Mouse (Mus musculus) MEL (cell line): Measurements from ENCODE around the gene Snx4. TPM values are rescaled to one million over a fixed set of nuclear protein-coding genes. Genes with fewer than 3 reads are reported as not detected.
A peak's percentile ranks its signal among the peaks of the same experiment; 100 is the strongest.

ENCODE experiments used
- DNase-seq: peaks from one replicate; pipeline ENCODE4 v3.0.0; 2011; ENCODE audit warnings: low read depth, low spot score
- H3K27ac ChIP-seq: 2 replicates; pipeline ENCODE4 v1.5.1; 2012; ENCODE audit warnings: low read depth, mild to moderate bottlenecking, control low read depth, low read length, moderate library complexity; ENCODE audit not compliant: control insufficient read depth
- H3K27me3 ChIP-seq, 2 experiments: fragments of 150-350 bp in 1 of 2; sonication (generic) in 1 of 2; 2 replicates each; pipeline ENCODE4 v1.6.1; 2012; ENCODE audit warnings: low read length in 2 of 2, mild to moderate bottlenecking in 2 of 2, improper control_type of control experiment in 1 of 2, moderate library complexity in 1 of 2; ENCODE audit not compliant: insufficient read depth in 2 of 2, control insufficient read depth in 1 of 2
- H3K36me3 ChIP-seq, 2 experiments: 2 replicates each; pipeline ENCODE4 v1.6.1; 2012 to 2014; ENCODE audit warnings: low read length in 2 of 2, improper control_type of control experiment in 1 of 2, inconsistent platforms in 1 of 2, mild to moderate bottlenecking in 1 of 2; ENCODE audit not compliant: insufficient read depth in 2 of 2, control insufficient read depth in 1 of 2
- H3K4me1 ChIP-seq, 2 experiments: fragments of 150-350 bp in 1 of 2; sonication (generic) in 1 of 2; 2 replicates each; pipeline ENCODE4 v1.6.1; 2012; ENCODE audit warnings: low read length in 2 of 2, improper control_type of control experiment in 1 of 2, mild to moderate bottlenecking in 1 of 2; ENCODE audit not compliant: insufficient read depth in 2 of 2, control insufficient read depth in 1 of 2
- H3K4me3 ChIP-seq, 2 experiments: fragments of 150-350 bp in 1 of 2; sonication (generic) in 1 of 2; 2 replicates each; pipeline ENCODE4 v1.5.1; 2012; ENCODE audit warnings: low read depth in 2 of 2, low read length in 2 of 2, mild to moderate bottlenecking in 2 of 2, moderate library complexity in 2 of 2, control low read depth in 1 of 2, improper control_type of control experiment in 1 of 2; ENCODE audit not compliant: control insufficient read depth in 1 of 2, insufficient read depth in 1 of 2
- H3K79me2 ChIP-seq: 2 replicates; pipeline ENCODE4 v1.6.1; 2012; ENCODE audit warnings: mild to moderate bottlenecking, low read length, moderate library complexity; ENCODE audit not compliant: control insufficient read depth, poor library complexity, insufficient read depth
- H3K9ac ChIP-seq: 2 replicates; pipeline ENCODE4 v1.6.1; 2012; ENCODE audit warnings: low read depth, mild to moderate bottlenecking, control low read depth, low read length, moderate library complexity; ENCODE audit not compliant: control insufficient read depth, poor library complexity, severe bottlenecking
- H3K9me3 ChIP-seq: fragments of 150-350 bp; sonication (generic); replicated peaks from 2 replicates; pipeline ENCODE4 v1.6.1; 2012; ENCODE audit warnings: mild to moderate bottlenecking, low read length, improper control_type of control experiment, moderate library complexity; ENCODE audit not compliant: insufficient read depth
- CHD1 ChIP-seq: IDR thresholded peaks from 2 replicates; pipeline ENCODE4 v1.6.1; 2012; ENCODE audit warnings: low read depth, mild to moderate bottlenecking, inconsistent platforms, low read length, improper control_type of control experiment
- EP300 ChIP-seq, 2 experiments: IDR thresholded peaks; 2 replicates each; pipeline ENCODE4 v1.6.1; 2011; ENCODE audit warnings: improper control_type of control experiment in 2 of 2, low read length in 2 of 2, low read depth in 1 of 2, mild to moderate bottlenecking in 1 of 2
- GATA1 ChIP-seq: IDR thresholded peaks from 2 replicates; pipeline ENCODE4 v1.6.1; 2011; ENCODE audit warnings: low read depth, low read length, improper control_type of control experiment
- HCFC1 ChIP-seq: IDR thresholded peaks from 2 replicates; pipeline ENCODE4 v1.6.1; 2012; ENCODE audit warnings: low read depth, mild to moderate bottlenecking, inconsistent platforms, low read length, improper control_type of control experiment, moderate library complexity
- JUND ChIP-seq: IDR thresholded peaks from 2 replicates; pipeline ENCODE4 v1.6.1; 2011; ENCODE audit warnings: low read depth, mild to moderate bottlenecking, improper control_type of control experiment, low read length
- KAT2A ChIP-seq: conservative IDR thresholded peaks from 2 replicates; pipeline ENCODE4 v1.6.1; 2012; ENCODE audit warnings: low read depth, low read length, improper control_type of control experiment, inconsistent platforms
- MAFK ChIP-seq: IDR thresholded peaks from 2 replicates; pipeline ENCODE4 v1.6.1; 2011; ENCODE audit warnings: low read depth, mild to moderate bottlenecking, low read length, improper control_type of control experiment, borderline replicate concordance
- MXI1 ChIP-seq: IDR thresholded peaks from 2 replicates; pipeline ENCODE4 v1.6.1; 2011; ENCODE audit warnings: mild to moderate bottlenecking, low read depth, low read length, improper control_type of control experiment
- MYB ChIP-seq: IDR thresholded peaks from 2 replicates; pipeline ENCODE4 v1.6.1; 2011; ENCODE audit warnings: mild to moderate bottlenecking, low read depth, low read length, improper control_type of control experiment
- MYC ChIP-seq: IDR thresholded peaks from 2 replicates; pipeline ENCODE4 v1.6.1; 2011; ENCODE audit warnings: low read depth, mild to moderate bottlenecking, low read length, improper control_type of control experiment, moderate library complexity
- NELFE ChIP-seq: IDR thresholded peaks from 2 replicates; pipeline ENCODE4 v1.6.1; 2011; ENCODE audit warnings: low read depth, low read length, improper control_type of control experiment
- NRF1 ChIP-seq: IDR thresholded peaks from 2 replicates; pipeline ENCODE4 v1.6.1; 2014; ENCODE audit warnings: low read depth, mild to moderate bottlenecking, inconsistent platforms, low read length, improper control_type of control experiment, moderate library complexity; ENCODE audit not compliant: poor library complexity, insufficient read depth, severe bottlenecking
- POLR2A ChIP-seq, 2 experiments: IDR thresholded peaks; 2 replicates each; pipeline ENCODE4 v1.6.1; 2011 to 2012; ENCODE audit warnings: low read length in 2 of 2, mild to moderate bottlenecking in 2 of 2, control low read depth in 1 of 2, improper control_type of control experiment in 1 of 2, low read depth in 1 of 2, moderate library complexity in 1 of 2; ENCODE audit not compliant: control insufficient read depth in 1 of 2, insufficient read depth in 1 of 2, poor library complexity in 1 of 2
- RAD21 ChIP-seq: IDR thresholded peaks from 2 replicates; pipeline ENCODE4 v1.6.1; 2011; ENCODE audit warnings: mild to moderate bottlenecking, low read depth, low read length, improper control_type of control experiment
- SIN3A ChIP-seq: IDR thresholded peaks from 2 replicates; pipeline ENCODE4 v1.6.1; 2012; ENCODE audit warnings: low read length, improper control_type of control experiment, inconsistent platforms
- TBP ChIP-seq: IDR thresholded peaks from 2 replicates; pipeline ENCODE4 v1.8.0; 2011; ENCODE audit warnings: low read depth, low read length, improper control_type of control experiment
- UBTF ChIP-seq: IDR thresholded peaks from 2 replicates; pipeline ENCODE4 v1.6.1; 2012; ENCODE audit warnings: low read depth, mild to moderate bottlenecking, inconsistent platforms, low read length, improper control_type of control experiment, moderate library complexity, borderline replicate concordance; ENCODE audit not compliant: insufficient read depth
- USF2 ChIP-seq, 2 experiments: IDR thresholded peaks; 2 replicates each; pipeline ENCODE4 v1.6.1; 2011 to 2012; ENCODE audit warnings: improper control_type of control experiment in 2 of 2, low read length in 2 of 2, borderline replicate concordance in 1 of 2, inconsistent platforms in 1 of 2, low read depth in 1 of 2, mild to moderate bottlenecking in 1 of 2; ENCODE audit not compliant: insufficient read depth in 1 of 2
- ZC3H11A ChIP-seq: IDR thresholded peaks from 2 replicates; pipeline ENCODE4 v1.6.1; 2012; ENCODE audit warnings: low read depth, mild to moderate bottlenecking, inconsistent platforms, low read length, improper control_type of control experiment
- ZMIZ1 ChIP-seq: IDR thresholded peaks from 2 replicates; pipeline ENCODE4 v1.6.1; 2012; ENCODE audit warnings: low read depth, mild to moderate bottlenecking, inconsistent platforms, low read length, improper control_type of control experiment, moderate library complexity
- ZNF384 ChIP-seq: IDR thresholded peaks from 2 replicates; pipeline ENCODE4 v1.6.1; 2012; ENCODE audit warnings: low read depth, mild to moderate bottlenecking, inconsistent platforms, low read length, improper control_type of control experiment
- polyA plus RNA-seq, 2 experiments: library from polyadenylated mRNA; stranded (reverse) in 1 of 2; unstranded in 1 of 2; fragments of >175 nt in 1 of 2; fragments of >200 nt in 1 of 2; gene quantifications; 2 replicates each; pipeline versions ENCODE4 v1.2.1 to v1.2.4; 2012; ENCODE audit warnings: low replicate concordance in 2 of 2, low read depth in 1 of 2; ENCODE audit not compliant: insufficient read length in 2 of 2, insufficient read depth in 1 of 2, missing spikeins in 1 of 2
- total RNA-seq: library from RNA; depleted of rRNA; stranded (reverse); fragments of 300-350 nt; gene quantifications from 2 replicates; pipeline ENCODE4 v1.2.3, GENCODE M21; 2012

Gene Snx4
- total and polyA plus RNA-seq, 3 experiments, result 34.7 to 36.1 TPM; not detected in 1

DNA sequence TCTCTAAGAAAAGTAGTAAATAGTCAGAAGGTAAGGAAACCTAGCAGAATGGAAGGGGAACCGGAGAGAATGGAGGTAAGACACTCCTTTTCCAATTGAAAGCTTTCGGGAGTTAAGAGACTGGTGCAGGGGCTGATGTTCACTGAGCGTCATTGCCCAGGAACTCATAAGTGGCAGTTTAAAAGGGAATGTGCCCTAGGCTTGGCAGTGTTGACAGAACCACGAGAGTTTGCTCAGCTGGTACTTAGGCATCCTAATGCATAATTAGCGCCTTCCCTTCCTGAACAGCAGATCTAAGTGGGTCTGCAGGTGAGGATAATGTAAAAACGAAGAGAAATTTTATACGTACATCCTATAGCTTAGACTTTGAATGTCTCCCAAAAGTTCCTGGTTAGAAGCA, 4.4 kb downstream of the Snx4 start:
- no peak for DNase-seq
- Histone ChIP-seq H3K27ac (no peak overlapping the region), H3K27me3 (no peaks in the 10 kb centered on the region), H3K36me3 (peaks cover 0 to 21% of the 10 kb centered on the region in 2 experiments; a peak in 2 of 4 replicates), H3K9ac (no peak overlapping the region), H3K4me3 (no peak overlapping the region), H3K4me1 (peaks cover 11 to 19% of the 10 kb centered on the region in 2 experiments), H3K9me3 (no peaks in the 10 kb centered on the region), H3K79me2 (peaks cover 13% of the 10 kb centered on the region)
- TF ChIP-seq MYC (no peak), USF2 (IDR thresholded peaks at IDR 0.05; ENCODE audit: borderline replicate concordance in 1 of 2, insufficient read depth in 1 of 2, low read depth in 1 of 2, low read length in 2 of 2) (no peak), NRF1 (no peak), GATA1 (no peak), KAT2A (no peak), MXI1 (no peak), ZNF384 (no peak), UBTF (no peak), CHD1 (no peak), POLR2A (IDR thresholded peaks at IDR 0.05; ENCODE audit: control insufficient read depth in 1 of 2, insufficient read depth in 1 of 2, low read depth in 1 of 2, low read length in 2 of 2, poor library complexity in 1 of 2) (no peak), HCFC1 (no peak), ZC3H11A (no peak), ZMIZ1 (no peak), MAFK (no peak), NELFE (no peak), JUND (no peak)

DNA sequence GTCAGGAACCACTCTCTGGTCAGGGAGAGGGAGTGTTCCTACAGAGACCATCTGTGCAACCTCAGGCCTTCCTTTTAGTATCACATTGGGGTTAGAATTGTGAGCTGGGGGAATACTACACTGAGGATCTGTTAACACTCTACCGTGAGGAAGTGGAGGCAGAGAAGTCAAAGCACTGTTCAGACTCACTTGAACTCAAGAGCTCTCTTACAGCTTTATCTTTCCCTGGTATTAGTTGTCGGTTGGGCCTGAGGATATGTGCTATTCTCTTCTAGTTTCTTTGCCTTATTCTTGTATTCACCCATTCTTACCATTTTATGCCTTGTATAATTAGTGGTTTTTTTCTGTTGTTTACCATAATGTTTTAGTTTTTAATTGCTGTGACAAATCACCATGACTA, 7.3 kb downstream of the Snx4 start:
- Histone ChIP-seq H3K36me3 (peaks cover 0 to 38% of the 10 kb centered on the region in 2 experiments; a peak in 2 of 4 replicates), H3K79me2 (peaks cover 7% of the 10 kb centered on the region; the same call in 1 of the 2 replicates), H3K4me1 (peaks cover 17 to 32% of the 10 kb centered on the region in 2 experiments), H3K4me3 (no peak overlapping the region), H3K27ac (peak overlapping the region; percentile 46; the same call in 1 of the 2 replicates), H3K27me3 (no peaks in the 10 kb centered on the region), H3K9me3 (no peaks in the 10 kb centered on the region), H3K9ac (0 out of 2 replicates have a peak overlapping the region, but pooled peaks have one; percentile 7)
- TF ChIP-seq ZNF384, result peak; percentile 45; the same call in 1 of the 2 replicates
- TF ChIP-seq MYC, result no peak
- peak; percentile 20; the same call in 1 of the 2 replicates for TF ChIP-seq MYB
- no peak for TF ChIP-seq ZC3H11A
- 0 out of 2 replicates have a peak, but pooled peaks have one; percentile 11 for TF ChIP-seq SIN3A
- no peak for TF ChIP-seq RAD21
- peak; percentile 50; the same call in 1 of the 2 replicates for TF ChIP-seq GATA1
- no peak for TF ChIP-seq USF2 (IDR thresholded peaks at IDR 0.05; ENCODE audit: borderline replicate concordance in 1 of 2, insufficient read depth in 1 of 2, low read depth in 1 of 2, low read length in 2 of 2)
- TF ChIP-seq EP300 (IDR thresholded peaks at IDR 0.05; ENCODE audit: low read depth in 1 of 2, low read length in 2 of 2), result peak; percentile 17 to 50; a peak in 2 of 4 replicates
- TF ChIP-seq POLR2A (IDR thresholded peaks at IDR 0.05; ENCODE audit: control insufficient read depth in 1 of 2, insufficient read depth in 1 of 2, low read depth in 1 of 2, low read length in 2 of 2, poor library complexity in 1 of 2), result no peak
- peak; percentile 40; the same call in 1 of the 2 replicates for TF ChIP-seq TBP
- DNase-seq, result peak; percentile 76
